Mouse (Mus musculus) MEL (cell line): ENCODE measurements around the gene Apba1. TPM values are rescaled to one million over a fixed set of nuclear protein-coding genes. Genes with fewer than 3 reads are reported as not detected.

Experiments
- DNase-seq: peaks from one replicate; pipeline ENCODE4 v3.0.0; 2011; ENCODE audit warnings: low read depth, low spot score
- H3K27ac ChIP-seq: 2 replicates; pipeline ENCODE4 v1.5.1; 2012; ENCODE audit warnings: low read depth, mild to moderate bottlenecking, control low read depth, low read length, moderate library complexity; ENCODE audit not compliant: control insufficient read depth
- H3K27me3 ChIP-seq, 2 experiments: fragments of 150-350 bp in 1 of 2; sonication (generic) in 1 of 2; 2 replicates each; pipeline ENCODE4 v1.6.1; 2012; ENCODE audit warnings: low read length in 2 of 2, mild to moderate bottlenecking in 2 of 2, improper control_type of control experiment in 1 of 2, moderate library complexity in 1 of 2; ENCODE audit not compliant: insufficient read depth in 2 of 2, control insufficient read depth in 1 of 2
- H3K36me3 ChIP-seq, 2 experiments: 2 replicates each; pipeline ENCODE4 v1.6.1; 2012 to 2014; ENCODE audit warnings: low read length in 2 of 2, improper control_type of control experiment in 1 of 2, inconsistent platforms in 1 of 2, mild to moderate bottlenecking in 1 of 2; ENCODE audit not compliant: insufficient read depth in 2 of 2, control insufficient read depth in 1 of 2
- H3K4me1 ChIP-seq, 2 experiments: fragments of 150-350 bp in 1 of 2; sonication (generic) in 1 of 2; 2 replicates each; pipeline ENCODE4 v1.6.1; 2012; ENCODE audit warnings: low read length in 2 of 2, improper control_type of control experiment in 1 of 2, mild to moderate bottlenecking in 1 of 2; ENCODE audit not compliant: insufficient read depth in 2 of 2, control insufficient read depth in 1 of 2
- H3K4me3 ChIP-seq, 2 experiments: fragments of 150-350 bp in 1 of 2; sonication (generic) in 1 of 2; 2 replicates each; pipeline ENCODE4 v1.5.1; 2012; ENCODE audit warnings: low read depth in 2 of 2, low read length in 2 of 2, mild to moderate bottlenecking in 2 of 2, moderate library complexity in 2 of 2, control low read depth in 1 of 2, improper control_type of control experiment in 1 of 2; ENCODE audit not compliant: control insufficient read depth in 1 of 2, insufficient read depth in 1 of 2
- H3K79me2 ChIP-seq: 2 replicates; pipeline ENCODE4 v1.6.1; 2012; ENCODE audit warnings: mild to moderate bottlenecking, low read length, moderate library complexity; ENCODE audit not compliant: control insufficient read depth, poor library complexity, insufficient read depth
- H3K9ac ChIP-seq: 2 replicates; pipeline ENCODE4 v1.6.1; 2012; ENCODE audit warnings: low read depth, mild to moderate bottlenecking, control low read depth, low read length, moderate library complexity; ENCODE audit not compliant: control insufficient read depth, poor library complexity, severe bottlenecking
- H3K9me3 ChIP-seq: fragments of 150-350 bp; sonication (generic); replicated peaks from 2 replicates; pipeline ENCODE4 v1.6.1; 2012; ENCODE audit warnings: mild to moderate bottlenecking, low read length, improper control_type of control experiment, moderate library complexity; ENCODE audit not compliant: insufficient read depth
- CTCF ChIP-seq, 3 experiments: IDR thresholded peaks in 2 of 3; conservative IDR thresholded peaks in 1 of 3; 2 replicates each; pipeline ENCODE4 v1.5.1; 2011 to 2012; ENCODE audit warnings: low read length in 3 of 3, low read depth in 2 of 3, mild to moderate bottlenecking in 2 of 3, improper control_type of control experiment in 1 of 3, inconsistent platforms in 1 of 3, mixed read lengths in 1 of 3, moderate library complexity in 1 of 3; ENCODE audit not compliant: control insufficient read depth in 1 of 3, insufficient read depth in 1 of 3, poor library complexity in 1 of 3, severe bottlenecking in 1 of 3
- E2F4 ChIP-seq: IDR thresholded peaks from 2 replicates; pipeline ENCODE4 v1.6.1; 2011; ENCODE audit warnings: low read depth, low read length, improper control_type of control experiment, borderline replicate concordance
- ELF1 ChIP-seq: IDR thresholded peaks from 2 replicates; pipeline ENCODE4 v1.6.1; 2014; ENCODE audit warnings: low read depth, mild to moderate bottlenecking, inconsistent platforms, low read length, improper control_type of control experiment, moderate library complexity
- EP300 ChIP-seq, 2 experiments: IDR thresholded peaks; 2 replicates each; pipeline ENCODE4 v1.6.1; 2011; ENCODE audit warnings: improper control_type of control experiment in 2 of 2, low read length in 2 of 2, low read depth in 1 of 2, mild to moderate bottlenecking in 1 of 2
- GABPA ChIP-seq: IDR thresholded peaks from 2 replicates; pipeline ENCODE4 v1.6.1; 2012; ENCODE audit warnings: low read depth, mild to moderate bottlenecking, inconsistent platforms, low read length, improper control_type of control experiment, moderate library complexity
- GATA1 ChIP-seq: IDR thresholded peaks from 2 replicates; pipeline ENCODE4 v1.6.1; 2011; ENCODE audit warnings: low read depth, low read length, improper control_type of control experiment
- HCFC1 ChIP-seq: IDR thresholded peaks from 2 replicates; pipeline ENCODE4 v1.6.1; 2012; ENCODE audit warnings: low read depth, mild to moderate bottlenecking, inconsistent platforms, low read length, improper control_type of control experiment, moderate library complexity
- MAX ChIP-seq: IDR thresholded peaks from 2 replicates; pipeline ENCODE4 v1.6.1; 2011; ENCODE audit warnings: low read length, improper control_type of control experiment
- MAZ ChIP-seq: IDR thresholded peaks from 2 replicates; pipeline ENCODE4 v1.6.1; 2012; ENCODE audit warnings: low read depth, mild to moderate bottlenecking, inconsistent platforms, low read length, improper control_type of control experiment
- MXI1 ChIP-seq: IDR thresholded peaks from 2 replicates; pipeline ENCODE4 v1.6.1; 2011; ENCODE audit warnings: mild to moderate bottlenecking, low read depth, low read length, improper control_type of control experiment
- NELFE ChIP-seq: IDR thresholded peaks from 2 replicates; pipeline ENCODE4 v1.6.1; 2011; ENCODE audit warnings: low read depth, low read length, improper control_type of control experiment
- POLR2A ChIP-seq, 2 experiments: IDR thresholded peaks; 2 replicates each; pipeline ENCODE4 v1.6.1; 2011 to 2012; ENCODE audit warnings: low read length in 2 of 2, mild to moderate bottlenecking in 2 of 2, control low read depth in 1 of 2, improper control_type of control experiment in 1 of 2, low read depth in 1 of 2, moderate library complexity in 1 of 2; ENCODE audit not compliant: control insufficient read depth in 1 of 2, insufficient read depth in 1 of 2, poor library complexity in 1 of 2
- POLR2AphosphoS2 ChIP-seq: IDR thresholded peaks from 2 replicates; pipeline ENCODE4 v1.6.1; 2011; ENCODE audit warnings: low read length, improper control_type of control experiment
- RCOR1 ChIP-seq: IDR thresholded peaks from 2 replicates; pipeline ENCODE4 v1.6.1; 2012; ENCODE audit warnings: low read depth, mild to moderate bottlenecking, inconsistent platforms, low read length, improper control_type of control experiment
- SIN3A ChIP-seq: IDR thresholded peaks from 2 replicates; pipeline ENCODE4 v1.6.1; 2012; ENCODE audit warnings: low read length, improper control_type of control experiment, inconsistent platforms
- SMC3 ChIP-seq: IDR thresholded peaks from 2 replicates; pipeline ENCODE4 v1.6.1; 2011; ENCODE audit warnings: low read depth, low read length, improper control_type of control experiment
- USF1 ChIP-seq: IDR thresholded peaks from 2 replicates; pipeline ENCODE4 v1.6.1; 2014; ENCODE audit warnings: low read depth, mild to moderate bottlenecking, inconsistent platforms, low read length, improper control_type of control experiment, moderate library complexity
- USF2 ChIP-seq, 2 experiments: IDR thresholded peaks; 2 replicates each; pipeline ENCODE4 v1.6.1; 2011 to 2012; ENCODE audit warnings: improper control_type of control experiment in 2 of 2, low read length in 2 of 2, borderline replicate concordance in 1 of 2, inconsistent platforms in 1 of 2, low read depth in 1 of 2, mild to moderate bottlenecking in 1 of 2; ENCODE audit not compliant: insufficient read depth in 1 of 2
- ZC3H11A ChIP-seq: IDR thresholded peaks from 2 replicates; pipeline ENCODE4 v1.6.1; 2012; ENCODE audit warnings: low read depth, mild to moderate bottlenecking, inconsistent platforms, low read length, improper control_type of control experiment
- ZNF384 ChIP-seq: IDR thresholded peaks from 2 replicates; pipeline ENCODE4 v1.6.1; 2012; ENCODE audit warnings: low read depth, mild to moderate bottlenecking, inconsistent platforms, low read length, improper control_type of control experiment
- polyA plus RNA-seq, 2 experiments: library from polyadenylated mRNA; stranded (reverse) in 1 of 2; unstranded in 1 of 2; fragments of >175 nt in 1 of 2; fragments of >200 nt in 1 of 2; gene quantifications; 2 replicates each; pipeline versions ENCODE4 v1.2.1 to v1.2.4; 2012; ENCODE audit warnings: low replicate concordance in 2 of 2, low read depth in 1 of 2; ENCODE audit not compliant: insufficient read length in 2 of 2, insufficient read depth in 1 of 2, missing spikeins in 1 of 2
- total RNA-seq: library from RNA; depleted of rRNA; stranded (reverse); fragments of 300-350 nt; gene quantifications from 2 replicates; pipeline ENCODE4 v1.2.3, GENCODE M21; 2012; rRNA removed

The Apba1 gene
- under 0.01 TPM in 1 of 2 replicates, not detected in the other for total RNA-seq
- polyA plus RNA-seq, result under 1 TPM in 1 of 2 experiments, not detected in 1; 0.03 TPM

DNA sequence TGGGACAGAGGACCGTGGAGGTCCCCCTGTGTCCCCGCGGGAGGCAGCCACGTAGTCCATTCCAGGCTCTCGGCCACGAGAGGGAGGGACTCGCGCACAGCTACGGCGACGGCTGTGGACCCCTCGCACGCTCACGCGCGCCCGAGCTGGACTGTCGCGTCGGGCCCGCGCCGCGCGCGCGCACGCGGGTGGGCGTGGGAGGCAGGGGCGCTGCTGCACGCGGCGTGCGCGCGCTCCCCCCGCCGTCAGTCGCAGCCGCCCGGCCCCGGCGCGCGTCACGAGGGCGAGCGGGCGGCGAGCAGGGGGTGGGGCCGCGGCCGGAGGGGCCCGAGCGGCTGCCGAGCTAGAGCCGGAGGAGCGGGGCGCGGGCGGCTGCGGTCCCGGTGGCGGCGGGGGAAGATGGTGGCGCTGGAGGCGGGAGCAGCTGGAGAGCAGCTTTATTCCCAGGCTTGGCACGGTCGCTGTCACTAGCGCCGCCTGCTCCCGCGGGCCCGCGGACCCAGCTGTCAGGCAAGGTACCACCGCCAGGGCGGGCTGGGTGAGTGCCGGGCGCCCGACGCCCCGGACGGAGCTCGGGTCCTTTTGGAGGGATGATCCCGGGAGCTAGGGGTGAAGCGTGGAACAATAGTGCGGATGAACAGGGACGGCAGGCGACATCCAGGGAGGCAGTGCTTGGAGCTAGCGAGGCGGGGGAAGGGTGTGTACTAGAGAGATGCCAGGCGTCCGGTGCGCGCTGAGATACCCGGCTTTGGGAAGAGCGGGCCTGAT is at the start of gene Apba1:
Gene Apba1 (plus strand): TSS at position 334 of the 768 bp plus-strand sequence.
- peak; percentile 57 for DNase-seq
- H3K36me3 ChIP-seq, result peaks cover 0 to 5% of the 10 kb centered on the region in 2 experiments; a peak in 2 of 4 replicates
- H3K27ac ChIP-seq, result no peak within 1 kb of the TSS

DNA sequence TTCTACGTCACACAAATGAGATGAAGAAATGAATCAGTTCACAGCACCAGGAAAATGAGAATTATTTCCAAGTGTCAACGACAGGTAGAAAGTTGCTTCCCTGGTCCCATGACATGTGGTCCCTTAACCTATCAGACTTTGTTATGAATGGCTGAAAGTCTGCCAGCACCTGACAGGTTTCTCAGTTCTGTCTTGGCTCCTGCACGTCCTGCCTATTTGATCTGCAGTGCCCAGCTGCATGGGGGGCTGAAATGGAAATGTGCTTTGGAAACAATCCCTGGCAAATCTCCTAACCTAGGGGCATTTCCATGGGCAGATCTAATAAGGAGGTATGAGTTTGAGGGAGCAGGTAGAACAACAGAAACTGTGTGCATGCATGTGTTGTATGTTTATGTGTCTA is 12.2 kb upstream of the Apba1 start:
- DNase-seq, result no peak
- no peak overlapping the region for H3K4me3 ChIP-seq
- no peak overlapping the region for H3K27ac ChIP-seq
- no peaks in the 10 kb centered on the region for H3K36me3 ChIP-seq
- TF ChIP-seq SIN3A, result no peak
- TF ChIP-seq POLR2A (IDR thresholded peaks at IDR 0.05; ENCODE audit: control insufficient read depth in 1 of 2, insufficient read depth in 1 of 2, low read depth in 1 of 2, low read length in 2 of 2, poor library complexity in 1 of 2), result no peak
- no peak for TF ChIP-seq USF1
- no peak for TF ChIP-seq ELF1
- no peak for TF ChIP-seq POLR2AphosphoS2
- TF ChIP-seq GATA1, result no peak
- TF ChIP-seq MXI1, result no peak
- no peak for TF ChIP-seq MAX
- TF ChIP-seq MAZ, result no peak
- no peak for TF ChIP-seq ZC3H11A
- TF ChIP-seq GABPA, result no peak
- no peak for TF ChIP-seq RCOR1
- TF ChIP-seq USF2 (IDR thresholded peaks at IDR 0.05; ENCODE audit: borderline replicate concordance in 1 of 2, insufficient read depth in 1 of 2, low read depth in 1 of 2, low read length in 2 of 2), result no peak
- TF ChIP-seq HCFC1, result no peak
- no peak for TF ChIP-seq EP300 (IDR thresholded peaks at IDR 0.05; ENCODE audit: low read depth in 1 of 2, low read length in 2 of 2)
- no peak for TF ChIP-seq ZNF384
- TF ChIP-seq NELFE, result no peak
- TF ChIP-seq E2F4, result no peak
- TF ChIP-seq SMC3, result no peak
- TF ChIP-seq, all 39 proteins: peak for 0
- Histone ChIP-seq H3K9ac (no peak overlapping the region), H3K79me2 (no peaks in the 10 kb centered on the region), H3K9me3 (no peaks in the 10 kb centered on the region), H3K27me3 (no peaks in the 10 kb centered on the region), H3K4me1 (no peaks in the 10 kb centered on the region)

More for the DNA sequence above, at the start of gene Apba1:
- Histone ChIP-seq H3K27me3 (peaks cover 3% of the 10 kb centered on the region in 2 experiments; a peak in 2 of 4 replicates), H3K4me3 (peak within 1 kb of the TSS; percentile 69 to 97), H3K9me3 (no peaks in the 10 kb centered on the region), H3K4me1 (peaks cover 0 to 3% of the 10 kb centered on the region in 2 experiments; a peak in 2 of 4 replicates), H3K9ac (peak within 1 kb of the TSS; percentile 93), H3K79me2 (no peaks in the 10 kb centered on the region; the same call in 1 of the 2 replicates)
- TF ChIP-seq RCOR1 (no peak), MXI1 (0 out of 2 replicates have a peak, but pooled peaks have one; percentile 5), GABPA (no peak), POLR2A (IDR thresholded peaks at IDR 0.05; ENCODE audit: control insufficient read depth in 1 of 2, insufficient read depth in 1 of 2, low read depth in 1 of 2, low read length in 2 of 2, poor library complexity in 1 of 2) (peak in 1 of 2 experiments; percentile 45; a peak in 1 of 4 replicates), CTCF (IDR thresholded peaks at IDR 0.05 in 2 of 3, conservative IDR thresholded peaks at IDR 0.05 in 1 of 3; ENCODE audit: control insufficient read depth in 1 of 3, insufficient read depth in 1 of 3, low read depth in 2 of 3, low read length in 3 of 3, poor library complexity in 1 of 3, severe bottlenecking in 1 of 3) (peak in 1 of 3 experiments; percentile 9; a peak in 1 of 6 replicates)
